Comparison of ENCODE assay signal across 27 mouse cellular contexts in the genomic region with DNA sequence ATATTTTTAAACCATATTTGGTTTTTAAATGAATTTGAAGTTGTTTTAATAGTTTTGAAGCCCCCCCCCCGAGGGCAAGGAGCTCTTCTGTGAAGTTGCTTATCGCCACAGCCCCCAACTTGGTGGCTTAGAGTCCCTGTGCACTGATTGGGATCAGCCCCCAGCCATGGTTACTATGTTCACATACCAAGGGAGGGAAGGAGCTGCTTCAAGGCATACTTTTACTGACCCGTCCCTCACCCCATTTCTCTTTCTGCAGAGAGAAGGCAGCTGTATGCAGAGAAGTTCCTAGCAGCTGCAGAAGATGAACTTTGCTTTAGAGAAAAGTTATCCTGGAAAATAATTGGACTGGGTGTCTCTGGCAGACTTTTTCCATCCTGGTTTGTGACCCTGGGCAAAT.
DNase-seq lines count a peak whose midpoint lies in the region; ATAC-seq and TF ChIP-seq lines count a peak whose summit lies in the region.
"Had no signal": no experiment of that assay in that cellular context is flagged by ENCODE, and none has a peak within 500 bp of the region (broad histone marks: within the 10 kb centered on the region; RNA-seq: fewer than 3 reads in every experiment).

No protein-coding gene starts in this region.

- H3K4me1 ChIP-seq in kidney, adult 2 months (ENCODE audit: control insufficient read depth, insufficient read depth, low read length): no peaks in the 10 kb centered on the region
- H3K4me1 ChIP-seq in lung, embryonic 16.5 days (replicated peaks; ENCODE audit: control insufficient read depth, insufficient read depth, low read length): no peaks in the 10 kb centered on the region
- H3K4me1 ChIP-seq: embryonic facial prominence, embryonic 12.5 days; forebrain, embryonic 12.5 days; heart, embryonic 15.5 days; hindbrain, embryonic 13.5 days; limb, embryonic 10.5 days; liver, embryonic 15.5 days; midbrain, embryonic 12.5 days; stomach, embryonic 15.5 days had no signal

- H3K4me3 ChIP-seq in kidney, adult 2 months (ENCODE audit: insufficient read depth, low read depth, low read length): no peak overlapping the region
- no peak overlapping the region for H3K4me3 ChIP-seq in lung, embryonic 16.5 days (ENCODE audit: low read length)
- H3K4me3 ChIP-seq: embryonic facial prominence, embryonic 12.5 days; erythroblast, embryonic 14.5 days; forebrain, embryonic 12.5 days; heart, embryonic 15.5 days; hindbrain, embryonic 13.5 days; limb, embryonic 10.5 days; liver, embryonic 15.5 days; midbrain, embryonic 12.5 days; stomach, embryonic 15.5 days had no signal

- H3K9me3 ChIP-seq in lung, embryonic 16.5 days (ENCODE audit: control insufficient read depth, low read length): no peaks in the 10 kb centered on the region
- H3K9me3 ChIP-seq: embryonic facial prominence, embryonic 12.5 days; forebrain, embryonic 12.5 days; G1E; heart, embryonic 15.5 days; hindbrain, embryonic 13.5 days; limb, embryonic 10.5 days; liver, embryonic 15.5 days; midbrain, embryonic 12.5 days; stomach, embryonic 15.5 days had no signal

- WGBS in kidney, adult 2 months: 31% methylated on average over 3 of the region's 3 CpGs
- 21% methylated on average over 3 of the region's 3 CpGs for WGBS in lung, embryonic 16.5 days

- no peaks in the 10 kb centered on the region for H3K27me3 ChIP-seq in kidney, adult 2 months (replicated peaks; ENCODE audit: control insufficient read depth, insufficient read depth, low read length)
- H3K27me3 ChIP-seq in lung, embryonic 16.5 days (ENCODE audit: control insufficient read depth, insufficient read depth, low read depth, low read length): no peaks in the 10 kb centered on the region
- H3K27me3 ChIP-seq: CH12.LX; embryonic facial prominence, embryonic 12.5 days; forebrain, embryonic 12.5 days; heart, embryonic 15.5 days; hindbrain, embryonic 13.5 days; liver, embryonic 15.5 days; midbrain, embryonic 12.5 days; Patski; stomach, embryonic 15.5 days had no signal

- ATAC-seq in lung, embryonic 16.5 days (ENCODE audit: low read depth): peak; percentile 70; the same call in 1 of the 2 replicates
- ATAC-seq in inflammation-experienced regulatory T-cells, adult 6 months: no peak
- ATAC-seq: Patski had no signal

- H3K9ac ChIP-seq in lung, embryonic 16.5 days (ENCODE audit: low read length): no peak overlapping the region
- H3K9ac ChIP-seq: embryonic facial prominence, embryonic 12.5 days; forebrain, embryonic 12.5 days; heart, embryonic 15.5 days; hindbrain, embryonic 13.5 days; liver, embryonic 15.5 days; midbrain, embryonic 12.5 days; stomach, embryonic 15.5 days had no signal

- H3K4me2 ChIP-seq in lung, embryonic 16.5 days (ENCODE audit: low read depth, low read length): no peak overlapping the region
- H3K4me2 ChIP-seq: embryonic facial prominence, embryonic 12.5 days; forebrain, embryonic 12.5 days; heart, embryonic 15.5 days; hindbrain, embryonic 13.5 days; liver, embryonic 15.5 days; midbrain, embryonic 12.5 days; stomach, embryonic 15.5 days had no signal

- TF ChIP-seq POLR2A in kidney, adult 2 months (IDR thresholded peaks at IDR 0.05; ENCODE audit: low read depth, low read length): no peak

- TF ChIP-seq CTCF in kidney, adult 2 months (conservative IDR thresholded peaks at IDR 0.05; ENCODE audit: insufficient read depth, insufficient read length, low read depth, low read length): no peak

- peak; percentile 19 for DNase-seq in kidney, adult 2 months
- no peak for DNase-seq in kidney, adult 18-20 months
- no peak for DNase-seq in lung, postnatal 14 days
- DNase-seq in kidney, postnatal 14 days: peak; percentile 41
- DNase-seq in left cerebral cortex, postnatal 4 days: no peak
- DNase-seq: adrenal gland, adult 2 months; B cell, adult 2 months; cerebellum, adult 11 months; cerebellum, adult 9-11 months; gastrocnemius, postnatal 36 days; heart, postnatal 36 days; liver; thymus, adult 2 months had no signal

- intact Hi-C loops in left cerebral cortex, postnatal 4 days (cut with DNase I): no loop called here

- H3K36me3 ChIP-seq in kidney, adult 2 months (ENCODE audit: control insufficient read depth, insufficient read depth, low read length): no peaks in the 10 kb centered on the region
- no peaks in the 10 kb centered on the region for H3K36me3 ChIP-seq in lung, embryonic 16.5 days (ENCODE audit: control insufficient read depth, insufficient read depth, low read length)
- H3K36me3 ChIP-seq: embryonic facial prominence, embryonic 12.5 days; forebrain, embryonic 12.5 days; G1E; heart, embryonic 15.5 days; hindbrain, embryonic 13.5 days; limb, embryonic 10.5 days; liver, embryonic 15.5 days; midbrain, embryonic 12.5 days; stomach, embryonic 15.5 days had no signal

- H3K27ac ChIP-seq in kidney, adult 2 months (ENCODE audit: insufficient read depth, low read depth, low read length): no peak overlapping the region
- no peak overlapping the region for H3K27ac ChIP-seq in lung, embryonic 16.5 days (ENCODE audit: low read length)
- H3K27ac ChIP-seq: embryonic facial prominence, embryonic 12.5 days; forebrain, embryonic 12.5 days; heart, embryonic 15.5 days; hindbrain, embryonic 13.5 days; limb, embryonic 10.5 days; liver, embryonic 15.5 days; midbrain, embryonic 12.5 days; stomach, embryonic 15.5 days had no signal

Comparison
In these comparisons a context has a peak if more than half of its experiments do, and no peak if none do; other contexts are left out.
1. DNase-seq: peak in kidney, adult 2 months (single experiment) and kidney, postnatal 14 days (single experiment); none in kidney, adult 18-20 months (single experiment), lung, postnatal 14 days (single experiment) and left cerebral cortex, postnatal 4 days (single experiment).